Mouse (Mus musculus) liver (tissue): ENCODE measurements around the gene Cdt1.

Experiments used
- DNase-seq: peaks from one replicate; pipeline ENCODE4 v3.0.0-alpha.2; 2020; ENCODE audit warnings: mixed read lengths

Gene Cdt1

DNA sequence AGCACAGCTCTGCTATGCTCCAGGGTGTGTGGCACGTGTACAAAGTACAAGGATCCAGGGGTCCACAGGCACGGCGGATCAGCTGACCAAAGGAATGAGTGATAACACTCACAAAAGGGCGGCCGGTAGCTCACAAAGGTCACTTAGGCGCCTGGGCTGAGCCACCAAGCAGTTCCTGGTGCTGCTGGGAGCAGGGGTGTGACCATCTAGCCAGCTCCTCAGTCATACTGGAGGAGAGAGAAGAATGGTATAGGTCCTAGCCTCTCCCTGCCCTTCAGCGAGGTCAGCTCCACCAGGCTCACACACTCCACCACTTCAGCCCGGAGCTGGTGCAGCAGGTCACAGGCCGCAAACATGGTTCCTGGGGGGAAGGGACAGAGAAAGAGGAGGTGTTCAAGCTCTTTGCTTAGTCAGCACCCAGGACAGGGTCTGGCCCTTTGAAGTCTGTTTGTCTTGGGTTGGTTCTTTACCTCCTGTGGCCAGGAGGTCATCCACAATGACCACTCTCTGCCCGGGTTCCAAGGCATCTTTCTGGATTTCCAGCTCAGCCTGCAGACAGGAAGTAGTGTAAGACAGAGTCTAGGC is 6.9 kb downstream of the Cdt1 start:
- peak; percentile 58 for DNase-seq

DNA sequence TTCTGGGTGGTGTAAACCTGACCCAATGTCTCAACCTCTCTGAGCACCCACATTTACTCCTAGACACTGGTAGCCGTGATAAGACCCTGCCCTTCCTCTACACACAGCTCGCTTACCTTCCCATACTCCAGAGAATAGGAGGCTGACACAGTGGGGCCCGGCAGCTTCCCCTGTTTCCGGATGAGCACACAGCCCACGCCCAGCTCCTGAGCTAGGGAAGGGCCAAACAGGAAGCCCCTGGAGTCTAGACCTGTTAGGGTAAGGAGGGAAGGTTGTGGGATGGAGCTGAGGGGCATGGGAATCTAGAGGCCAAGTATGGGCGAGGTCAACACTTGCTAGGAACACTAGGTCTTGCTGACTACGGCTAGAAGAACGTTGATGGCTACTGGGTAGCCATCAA is 7.5 kb downstream of the Cdt1 start:
- DNase-seq = no peak

DNA sequence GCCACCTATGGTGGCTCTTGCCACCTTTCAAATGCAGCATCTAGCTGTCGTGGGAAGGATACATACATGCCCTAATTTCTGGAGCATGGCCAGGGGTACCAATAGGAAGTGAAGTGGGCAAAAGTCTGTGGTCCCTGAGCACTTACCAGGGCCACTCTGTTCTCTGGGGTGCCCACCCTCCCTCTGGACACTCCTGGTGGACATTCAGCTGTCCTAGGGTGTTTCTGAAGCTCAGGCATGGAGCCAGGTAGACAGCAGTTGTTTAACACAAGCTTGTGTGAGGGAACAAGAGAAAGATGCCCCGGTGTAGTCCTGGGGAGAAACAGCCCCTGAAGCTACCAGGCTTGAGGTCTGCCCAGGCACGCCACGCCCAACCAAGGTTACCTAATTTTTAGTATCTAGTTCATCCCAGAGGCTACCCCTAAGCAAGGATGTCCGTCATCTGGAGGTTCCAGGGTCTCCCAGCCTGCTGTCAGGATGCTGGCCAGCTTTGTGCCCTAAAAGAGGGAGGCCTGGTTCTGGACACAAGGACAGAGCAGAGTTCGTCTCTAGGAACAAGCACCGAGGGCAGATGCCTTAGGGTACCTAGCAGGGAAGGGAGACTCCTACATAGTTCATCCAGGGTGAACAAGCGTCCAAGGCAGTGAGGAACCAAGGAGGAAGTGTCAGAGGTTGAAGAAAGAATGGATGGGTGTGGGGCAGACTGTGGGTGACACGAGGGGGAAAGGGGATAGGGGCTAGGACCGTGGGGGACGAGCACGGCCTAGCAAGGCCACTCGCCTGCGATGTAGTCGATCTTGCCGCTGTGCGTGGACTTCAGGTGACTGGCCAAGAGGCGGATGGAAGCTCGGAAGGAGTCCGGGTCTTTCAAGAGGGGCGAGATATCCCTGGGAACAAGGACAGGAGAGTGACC is 8.2 kb downstream of the Cdt1 start:
- DNase-seq = no peak

DNA sequence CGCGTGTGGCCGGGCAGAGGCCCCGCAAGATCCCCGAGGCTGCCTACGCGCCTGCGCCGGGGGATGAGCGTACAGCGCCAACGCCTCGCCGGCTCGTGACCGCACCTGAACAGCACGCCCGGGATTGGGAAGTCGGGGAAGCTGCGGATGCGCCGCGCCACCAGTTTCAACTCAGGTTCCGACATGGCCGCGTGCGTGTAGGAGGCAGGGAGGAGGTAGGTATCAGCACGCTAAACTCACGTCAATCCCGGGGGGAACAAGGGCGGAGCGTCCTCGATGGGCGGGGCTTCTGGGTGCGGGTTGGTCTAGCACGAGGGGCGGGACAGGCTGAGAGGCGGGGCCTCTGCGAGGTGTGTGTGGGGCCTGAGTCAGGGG is 8.8 kb downstream of the Cdt1 start, which contains the start of gene Aprt:
Gene Aprt, minus strand, starts transcription at position 262 of the 375 bp plus-strand sequence.
- DNase-seq = peak; percentile 98

DNA sequence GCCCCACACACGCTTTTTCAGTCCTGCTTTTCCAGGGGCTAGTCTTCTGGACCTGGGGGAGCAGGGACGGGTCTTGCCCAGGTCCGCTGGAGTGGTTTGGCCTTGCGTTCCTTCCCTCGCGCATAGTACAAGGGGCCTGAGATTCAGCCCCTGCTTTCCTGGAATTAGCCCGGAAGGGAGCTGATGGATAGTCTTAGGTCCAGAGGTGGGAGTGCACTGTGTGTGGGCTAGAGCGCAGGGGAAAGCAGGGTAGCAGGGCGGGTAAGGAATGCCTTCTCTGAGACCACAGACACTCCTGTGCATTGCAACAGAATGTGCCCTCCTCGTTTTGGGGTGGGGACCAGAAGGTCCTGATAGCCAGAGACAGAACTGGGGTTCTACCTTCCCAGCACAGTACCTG is 9.3 kb downstream of the Cdt1 start:
- no peak for DNase-seq

DNA sequence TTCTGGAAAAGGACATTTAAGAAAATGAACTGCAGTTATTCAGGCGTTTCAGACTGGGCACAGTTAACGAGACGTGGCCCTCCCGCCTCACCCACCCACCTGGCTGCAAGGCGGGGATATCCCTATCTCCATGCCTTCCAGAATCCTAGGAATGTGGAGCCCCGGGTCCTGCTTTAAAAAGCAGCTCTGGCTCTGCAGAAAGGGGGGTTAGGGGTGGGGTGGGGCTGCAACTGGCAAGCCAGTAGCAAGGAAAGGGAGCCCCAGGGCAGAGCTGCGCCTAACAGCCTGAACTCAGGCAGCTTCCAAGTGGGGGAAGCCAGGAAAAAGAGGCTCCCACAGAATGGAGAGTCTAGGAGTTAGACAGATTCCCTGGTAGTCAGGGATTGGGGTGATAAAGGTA is 11.4 kb downstream of the Cdt1 start:
- DNase-seq = no peak

DNA sequence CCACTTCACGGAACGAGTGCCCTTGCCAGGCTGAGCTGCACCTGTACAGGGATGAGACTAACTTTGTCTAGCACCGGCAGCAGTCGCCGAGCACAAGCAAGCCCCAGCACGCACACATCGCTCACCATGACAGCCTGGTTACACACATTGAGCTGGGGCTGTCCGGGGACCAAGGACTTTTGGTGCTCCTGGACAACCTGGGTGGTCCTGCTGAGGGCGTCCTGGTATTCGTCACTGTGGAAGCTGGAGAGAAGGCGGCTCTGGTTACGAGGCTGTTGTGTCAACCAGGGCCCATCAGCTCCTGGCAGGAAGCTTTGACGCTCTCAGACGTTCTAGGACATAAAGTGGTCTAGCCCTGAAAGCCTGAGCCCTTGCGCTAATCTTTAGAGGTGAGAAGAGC is 13.1 kb downstream of the Cdt1 start:
- no peak for DNase-seq

DNA sequence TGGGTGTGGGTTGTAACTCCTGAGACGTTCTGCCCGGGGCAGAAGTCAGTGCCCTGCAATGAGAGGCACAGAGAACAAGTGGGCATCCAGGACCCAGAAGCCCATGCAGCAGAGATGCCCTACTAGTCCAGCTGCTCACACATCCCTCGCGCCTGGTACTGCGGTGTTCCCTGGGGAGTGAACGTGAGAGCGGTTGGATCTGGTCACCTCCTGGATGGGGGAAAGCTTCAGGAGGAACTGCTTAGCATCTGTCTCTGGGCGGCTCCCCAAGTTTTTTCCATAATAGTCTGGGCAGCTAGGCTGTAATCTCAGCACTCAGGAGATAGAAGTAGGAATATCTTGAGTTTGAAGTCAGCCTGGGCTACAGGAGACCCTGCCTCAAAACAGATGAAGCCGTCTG is 17.2 kb downstream of the Cdt1 start:
- no peak for DNase-seq

DNA sequence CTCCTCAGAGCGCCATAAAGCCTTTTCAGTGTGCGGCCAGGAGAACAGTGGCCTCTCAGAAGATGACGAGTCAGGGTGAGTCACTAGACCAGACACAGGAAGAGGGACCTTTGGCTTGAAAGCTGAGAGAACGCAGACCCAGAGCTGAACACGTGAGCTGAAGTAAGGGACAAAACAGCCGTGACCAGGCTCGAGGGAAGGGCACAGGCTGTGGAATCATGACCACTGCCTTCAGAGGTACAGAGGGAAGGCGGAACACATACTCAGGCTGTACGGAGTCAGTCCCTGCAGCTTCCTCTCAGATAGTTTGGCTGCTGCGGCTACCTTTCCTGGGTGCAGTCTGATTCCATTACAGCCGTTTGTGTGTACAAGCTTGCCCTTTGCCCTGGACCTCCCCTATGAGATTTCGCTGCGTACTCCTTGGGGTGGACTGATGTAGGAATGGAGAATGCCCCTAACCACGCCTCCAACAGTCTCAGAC is 17.6 kb downstream of the Cdt1 start:
- no peak for DNase-seq

DNA sequence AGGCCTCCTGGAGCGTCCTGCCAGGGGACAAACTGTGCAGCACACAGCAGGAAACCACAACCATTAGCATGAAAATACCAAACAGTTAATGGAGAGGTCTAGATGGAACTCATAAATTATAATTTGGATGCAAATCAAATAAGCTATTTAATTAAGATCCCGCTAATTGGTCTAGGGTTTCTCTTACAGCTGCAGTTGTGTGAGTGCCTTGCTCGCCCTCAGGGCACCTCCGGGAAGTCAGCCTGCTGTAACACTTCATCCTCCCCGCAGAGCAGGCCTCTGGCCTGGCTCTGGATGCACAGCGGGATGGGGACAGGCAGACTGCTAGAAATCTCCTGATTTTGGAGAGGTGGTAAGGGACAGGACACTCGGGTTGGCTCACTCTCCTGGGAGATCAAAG is 18.4 kb downstream of the Cdt1 start:
- no peak for DNase-seq

DNA sequence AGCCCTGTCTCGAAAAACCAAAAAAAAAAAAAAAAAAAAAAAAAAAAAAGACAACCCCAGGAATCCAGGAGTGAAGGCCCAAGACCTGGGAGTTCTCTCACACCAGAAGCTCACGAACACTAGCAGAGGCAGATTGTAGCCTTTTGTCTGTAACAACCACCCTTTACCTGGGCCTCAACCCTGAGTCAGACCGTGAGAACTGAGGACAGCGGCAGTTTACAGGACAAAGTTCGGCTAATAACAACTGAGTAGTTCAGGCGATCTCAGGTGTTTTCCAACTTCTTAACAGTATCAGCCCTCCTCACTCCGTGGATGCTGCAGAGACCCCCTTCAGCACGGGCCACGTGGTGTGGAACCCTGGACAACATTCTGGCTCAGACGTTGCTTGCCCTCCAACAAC is 18.9 kb downstream of the Cdt1 start:
- no peak for DNase-seq

DNA sequence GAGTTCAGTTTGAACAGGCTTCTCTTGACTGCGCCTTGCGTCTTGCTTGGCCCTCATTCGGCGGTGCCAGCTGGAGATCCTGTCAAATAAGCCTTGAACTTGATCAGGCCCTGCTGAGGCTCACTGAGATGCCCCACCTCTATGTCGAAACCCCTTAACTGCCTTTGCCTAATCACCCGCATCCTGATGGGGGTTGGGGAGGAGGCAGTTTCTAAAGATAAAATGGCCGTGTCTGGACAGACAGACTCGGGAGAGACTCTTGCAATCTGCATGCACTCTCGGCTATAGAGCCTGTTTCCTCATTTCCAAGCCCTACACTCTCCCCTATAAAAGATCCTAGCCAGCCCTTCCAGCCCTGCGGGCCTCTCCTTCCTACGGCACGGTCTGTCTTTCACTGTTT is 25.4 kb downstream of the Cdt1 start:
- no peak for DNase-seq

DNA sequence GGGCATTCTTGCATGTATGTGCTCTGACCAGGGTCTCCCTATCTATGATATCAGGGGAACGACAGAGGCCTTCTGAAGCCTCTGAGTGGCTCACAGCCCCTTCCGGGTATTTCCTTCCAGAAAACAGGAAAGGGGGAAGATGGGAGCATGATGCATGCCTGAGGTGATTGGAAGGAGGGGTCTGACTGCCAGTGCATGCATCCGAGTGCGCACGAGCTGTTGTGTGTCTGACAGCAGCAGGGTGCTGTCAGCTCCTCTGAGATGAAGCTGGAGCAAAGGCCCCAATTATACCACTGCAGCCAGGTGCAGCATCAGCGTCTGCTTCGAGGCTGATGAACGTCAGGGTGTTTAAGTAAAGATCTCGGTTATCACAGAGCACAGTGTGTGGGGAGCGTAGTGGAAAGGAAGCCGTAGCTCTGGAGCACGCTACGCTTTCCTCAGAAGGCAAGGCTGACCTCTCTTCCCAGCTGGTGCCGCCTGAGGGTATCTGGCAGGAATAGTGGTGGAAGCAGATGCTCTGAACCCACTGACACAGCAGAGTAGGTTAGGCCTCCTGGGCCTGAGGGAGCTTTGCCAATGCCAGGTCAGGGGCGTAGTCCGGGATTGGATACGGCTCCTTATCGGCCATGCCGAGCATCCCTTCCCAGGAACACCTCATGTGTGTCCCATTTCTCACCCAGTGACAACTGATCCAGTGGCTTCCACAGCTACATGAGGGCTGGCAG is 26.1 kb downstream of the Cdt1 start:
- no peak for DNase-seq

DNA sequence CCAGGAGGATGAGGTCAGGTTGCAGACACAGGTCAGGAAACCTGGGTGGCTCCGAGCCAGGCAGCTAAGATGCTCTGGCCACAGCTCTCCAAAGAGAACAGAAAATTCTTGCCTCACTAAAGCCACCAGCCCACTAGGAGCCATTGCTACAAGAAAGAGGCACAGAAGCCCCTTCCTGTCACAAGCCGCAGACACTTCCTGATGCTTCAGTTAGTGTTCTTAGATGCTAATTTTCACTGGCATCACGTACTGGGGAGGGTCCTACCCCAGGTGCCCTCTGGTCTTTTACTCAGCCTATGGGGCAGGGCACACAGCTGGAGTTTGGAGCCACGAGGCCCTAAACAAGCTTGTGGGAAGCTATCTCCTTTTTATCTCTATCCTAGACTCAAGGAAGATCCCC is 28.2 kb downstream of the Cdt1 start:
- no peak for DNase-seq

DNA sequence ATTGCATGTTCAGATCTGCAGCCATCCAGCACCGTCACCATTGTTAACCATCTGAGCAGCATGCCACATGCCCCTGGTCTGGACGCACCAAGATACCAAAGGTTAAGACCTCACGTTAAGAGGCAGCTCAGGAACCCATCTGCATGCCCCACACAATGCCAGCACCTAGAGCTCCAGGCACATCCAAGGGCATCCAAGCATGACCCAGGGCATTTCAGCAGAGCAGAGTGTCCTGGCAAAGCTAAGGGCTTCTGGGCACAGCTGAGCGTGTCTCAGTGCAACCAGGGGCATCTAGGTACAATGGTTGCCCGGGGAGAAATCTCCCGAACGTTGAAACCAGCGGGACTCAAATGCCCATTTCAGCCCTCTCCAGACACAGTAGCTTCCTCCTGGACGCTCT is 32.9 kb downstream of the Cdt1 start:
- DNase-seq = no peak

DNA sequence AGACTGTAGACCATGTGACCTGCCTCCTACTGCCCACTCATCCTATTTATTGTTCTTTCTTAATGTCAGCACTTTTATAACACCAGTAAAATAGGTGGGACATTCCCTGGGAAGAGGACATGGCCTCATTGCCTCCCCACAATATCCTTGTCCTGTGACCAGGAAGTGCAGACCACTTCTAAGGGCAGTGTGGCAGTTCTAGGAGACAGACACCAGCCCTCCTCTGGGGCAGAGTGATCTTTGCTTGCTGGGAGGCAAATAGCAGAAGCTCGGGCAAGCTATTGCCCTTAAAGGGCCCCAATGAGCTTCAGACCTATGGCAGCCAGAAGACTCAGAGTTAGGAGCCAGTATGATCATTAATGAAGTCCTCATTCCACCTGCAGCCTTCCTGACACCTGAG is 36.8 kb downstream of the Cdt1 start:
- DNase-seq = no peak

DNA sequence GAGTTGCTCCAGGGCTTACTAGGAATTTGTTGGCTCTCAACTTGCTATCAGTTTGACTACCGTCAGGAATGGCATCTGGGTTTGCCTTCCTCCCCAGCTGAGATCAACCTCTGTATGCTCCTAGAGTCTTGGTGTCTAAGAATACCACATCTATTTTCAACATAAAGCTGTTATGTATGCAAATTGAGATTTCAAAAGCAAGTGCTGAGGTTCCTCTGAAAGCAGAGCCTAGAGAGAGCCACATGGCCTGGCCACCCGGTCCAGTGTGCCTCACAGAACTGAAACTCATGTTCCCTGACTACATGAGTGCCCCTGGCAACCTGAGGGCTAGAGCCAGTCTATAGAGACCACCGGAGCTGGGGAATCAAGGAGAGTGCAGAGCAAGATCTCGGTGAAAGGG is 37.6 kb downstream of the Cdt1 start:
- DNase-seq = no peak

DNA sequence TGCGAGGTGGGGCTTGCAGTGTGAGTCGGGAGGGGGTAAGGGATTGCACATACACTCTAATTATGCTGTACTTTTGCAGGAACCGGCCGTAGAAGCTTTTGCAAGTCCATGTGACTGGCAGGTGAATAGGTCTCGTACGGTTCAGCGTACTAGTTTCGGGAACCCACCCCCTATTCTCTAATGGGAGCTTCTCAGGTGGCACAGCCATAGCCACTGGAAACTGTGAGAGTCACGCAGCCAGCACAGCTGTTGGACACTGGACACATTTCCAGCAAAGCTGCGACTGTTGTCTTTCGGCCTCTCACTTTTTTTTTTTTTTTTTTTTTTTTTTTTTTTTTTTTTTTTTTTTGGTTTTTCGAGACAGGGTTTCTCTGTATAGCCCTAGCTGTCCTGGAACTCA is 39.0 kb downstream of the Cdt1 start:
- no peak for DNase-seq

DNA sequence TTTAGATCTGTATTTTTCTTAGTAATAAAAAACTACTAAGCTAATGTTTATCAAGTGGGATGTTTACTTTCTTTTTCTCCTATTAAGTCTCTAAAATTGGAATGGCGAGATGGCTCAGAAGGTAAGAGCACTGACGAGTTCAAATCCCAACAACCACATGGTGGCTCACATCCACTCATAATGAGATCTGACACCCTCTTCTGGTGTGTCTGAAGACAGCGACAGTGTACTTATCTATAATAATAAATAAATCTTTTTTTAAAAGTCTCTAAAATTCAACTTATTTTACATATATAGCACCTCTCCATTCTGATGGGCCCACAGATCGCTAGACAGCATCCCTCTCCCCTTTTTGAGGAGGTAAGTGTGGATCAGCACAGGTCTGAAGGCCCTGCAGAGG is 42.4 kb downstream of the Cdt1 start:
- no peak for DNase-seq

DNA sequence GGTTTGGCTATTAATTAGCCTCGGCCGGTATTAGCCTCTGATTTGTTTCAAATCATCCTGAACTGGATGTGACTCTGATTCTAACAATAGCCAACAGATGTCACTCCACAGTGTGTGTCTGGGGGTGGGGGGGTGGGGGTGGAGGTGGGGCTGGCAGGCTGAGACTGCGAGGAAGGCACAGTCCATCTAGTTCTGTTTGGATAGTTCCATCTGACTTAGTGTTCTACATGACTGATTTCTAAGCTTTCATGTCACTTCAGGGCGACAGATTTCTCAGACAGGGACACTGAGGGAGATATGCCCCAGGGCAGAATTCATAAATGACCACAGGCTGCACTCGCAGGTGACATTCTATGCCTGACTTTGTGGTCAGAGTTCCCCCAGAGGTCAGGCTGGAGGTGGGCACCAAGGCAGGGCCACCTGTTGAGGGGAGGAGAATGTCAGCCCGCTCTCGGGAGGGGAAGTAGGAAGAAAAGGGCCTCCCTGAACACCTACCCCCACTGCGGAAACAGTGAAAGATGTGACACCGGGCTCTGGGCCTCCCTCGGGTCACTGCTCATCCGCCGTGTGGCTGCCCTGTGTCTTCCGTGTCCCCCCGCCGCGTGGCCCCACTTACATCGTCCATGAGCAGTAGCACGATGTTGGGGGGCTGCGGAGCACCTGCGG is 42.9 kb downstream of the Cdt1 start:
- no peak for DNase-seq

DNA sequence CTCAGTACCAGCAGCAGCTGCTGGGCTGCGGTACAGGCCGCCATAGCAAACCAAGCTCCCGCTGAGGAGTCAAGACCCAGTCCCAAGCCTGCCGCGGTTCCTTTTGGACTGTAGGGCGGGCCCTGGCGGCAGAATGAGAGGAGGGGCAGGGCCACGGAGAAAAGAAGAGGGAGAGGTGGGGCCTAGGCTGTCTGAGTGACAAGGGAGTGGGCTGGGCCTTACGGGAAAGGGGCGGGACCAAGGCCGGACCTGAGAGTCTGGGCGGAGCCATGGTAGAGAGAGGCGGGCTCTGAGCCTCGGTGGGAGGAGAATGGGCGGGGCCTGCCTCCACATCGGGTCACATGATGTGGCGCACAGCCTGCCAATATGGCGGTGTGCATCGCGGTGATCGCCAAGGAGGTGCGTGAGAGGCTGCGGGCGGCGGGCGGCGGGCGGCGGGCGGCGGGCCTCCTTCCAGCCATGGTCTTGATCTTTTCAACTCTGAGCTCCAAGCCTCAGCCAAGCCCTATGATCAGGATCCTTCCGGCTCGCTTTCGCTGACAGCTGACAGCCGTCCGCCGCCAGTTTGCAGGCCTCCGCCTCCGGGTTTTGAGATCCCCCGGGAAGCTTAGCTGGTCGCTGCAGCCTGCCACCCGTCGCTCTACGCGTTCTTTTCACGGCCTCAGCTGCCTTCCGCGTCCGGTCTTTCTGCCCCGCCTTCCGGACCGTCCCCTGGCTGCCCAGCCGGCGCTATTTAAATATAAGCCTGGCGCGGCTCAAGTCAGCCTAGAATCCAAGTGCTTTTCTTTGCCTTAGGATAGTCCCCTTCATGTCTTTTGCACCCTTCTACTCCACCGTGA is 43.7 kb downstream of the Cdt1 start, which contains the start of the genes Galns and Trappc2l:
Gene Galns, minus strand, starts transcription at position 169 of the 839 bp plus-strand sequence.
Gene Trappc2l, plus strand, starts transcription at position 346 of the 839 bp plus-strand sequence.
- peak; percentile 99 for DNase-seq
